Mouse (Mus musculus) ES-Bruce4 (cell line): ENCODE measurements around the gene Ctc1.

Source experiments
- CTCF ChIP-seq: IDR thresholded peaks from one replicate; pipeline ENCODE4 v1.8.1; 2011; ENCODE audit warnings: low read depth, low read length
- EP300 ChIP-seq: IDR thresholded peaks from 2 replicates; pipeline ENCODE4 v1.6.1; 2011; ENCODE audit warnings: low read depth, low read length; ENCODE audit not compliant: insufficient read depth
- POLR2A ChIP-seq: IDR thresholded peaks from one replicate; pipeline ENCODE4 v1.8.1; 2011; ENCODE audit warnings: low read length; ENCODE audit not compliant: insufficient read depth

DNA sequence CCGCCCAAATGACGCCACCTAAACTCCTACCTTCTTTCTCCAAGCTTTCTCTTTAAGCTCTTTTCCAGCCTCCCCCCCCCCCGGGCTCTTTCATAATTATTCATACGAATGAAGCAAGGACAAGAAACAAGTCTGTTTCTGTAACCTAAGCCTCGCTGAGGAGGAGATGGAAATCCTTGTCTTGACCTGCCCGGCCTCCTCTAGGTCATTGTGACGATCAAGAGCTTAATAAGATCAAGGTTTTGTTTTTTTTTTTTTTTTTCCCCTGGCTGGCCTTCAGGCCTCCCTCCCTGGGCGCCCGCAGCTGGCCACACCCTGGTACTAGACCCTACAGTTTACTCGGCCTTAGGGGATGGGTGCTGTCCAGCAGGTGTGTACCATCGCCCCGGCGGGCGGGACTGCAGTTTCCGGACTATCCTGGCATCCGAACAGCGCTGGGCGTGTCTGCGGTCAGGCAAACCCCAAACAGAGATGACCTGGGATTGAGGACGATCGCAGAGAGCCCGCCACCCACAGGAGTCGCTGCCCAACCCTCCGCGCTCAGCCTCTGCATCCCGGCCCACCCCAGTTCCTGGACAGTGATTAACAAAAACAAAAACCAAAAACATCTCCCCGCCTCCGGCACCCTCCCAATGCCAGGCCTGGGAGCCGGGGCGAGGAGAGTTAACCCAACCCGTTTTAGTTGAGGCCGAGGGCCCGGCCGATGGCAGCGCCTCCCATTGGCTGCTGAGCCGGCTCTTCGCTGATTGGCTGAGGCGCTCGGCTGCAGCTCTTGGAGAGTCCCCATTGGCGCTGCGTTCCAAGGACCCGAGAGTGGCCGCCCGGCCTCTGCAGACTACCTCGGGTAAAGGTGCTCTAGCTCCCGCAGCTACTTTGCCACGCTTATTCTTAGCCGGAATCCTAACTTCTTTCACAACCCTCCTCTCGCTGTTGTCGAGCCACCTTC lies 48.1 kb upstream of the Ctc1 start, which contains the start of gene Slc25a35:
- TF ChIP-seq POLR2A (no peak), CTCF (no peak), EP300 (no peak)
